Mouse (Mus musculus): ENCODE data around the gene Gm44511.
A peak's percentile ranks its signal among the peaks of the same experiment; 100 is the strongest.
"Not testable (repeated sequence)": the region's sequence is repeated elsewhere in the genome, so short reads cannot be mapped to it uniquely, and the experiment has no call there.

The Gm44511 gene

GRCm38 (mm10) chr6:128761144-128761540 lies 65.0 kb downstream of the Gm44511 start:
- DNase-seq (ENCODE audit: low spot score in 2 of 2): no peak

DNA sequence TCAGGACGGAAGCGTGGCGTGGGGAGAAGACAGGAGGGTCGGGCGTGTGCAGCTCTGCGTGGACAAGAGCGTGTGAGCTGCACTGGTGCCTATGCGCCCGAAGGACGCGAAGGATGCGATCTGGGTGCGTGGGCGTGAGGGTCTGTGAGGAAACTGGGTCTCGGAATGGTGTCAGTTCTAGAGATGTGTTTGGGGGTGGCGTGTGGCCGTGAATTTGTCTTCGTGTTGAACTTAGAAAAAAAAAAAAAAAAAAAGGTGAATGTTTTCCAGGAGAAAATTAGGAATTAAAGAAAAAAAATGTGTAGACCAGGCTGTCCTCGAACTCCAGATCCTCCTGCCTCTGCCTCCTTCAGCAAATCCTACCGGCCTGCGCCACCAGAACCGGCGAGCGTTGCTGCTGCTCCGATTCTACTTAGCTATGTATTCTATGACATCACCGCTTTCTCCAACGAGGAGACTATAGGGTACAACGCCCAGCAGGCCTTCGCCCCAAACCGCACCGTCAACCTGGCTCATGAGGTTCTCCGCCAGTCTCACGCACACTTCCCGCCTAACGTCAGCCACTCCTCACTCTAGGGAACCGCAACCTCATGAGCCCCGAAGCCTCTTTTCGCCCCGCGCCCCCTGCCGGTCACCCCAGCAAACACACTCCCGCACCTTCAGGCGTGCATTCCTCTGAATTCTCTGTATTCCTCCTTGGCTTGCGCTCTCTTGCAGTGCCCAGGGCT lies 65.5 kb downstream of the Gm44511 start:
- peak; percentile 83 to 90 for DNase-seq (ENCODE audit: low spot score in 2 of 2)

GRCm38 (mm10) chr6:128760016-128760415 lies 66.1 kb downstream of the Gm44511 start:
- peak; percentile 93 to 98 for DNase-seq (ENCODE audit: low spot score in 2 of 2)

- DNase-seq (ENCODE audit: low spot score in 2 of 2): no peak
These were observed 66.7 kb downstream of the Gm44511 start for GRCm38 (mm10) chr6:128759221-128759950.

- DNase-seq (ENCODE audit: low spot score in 2 of 2): not testable (repeated sequence)
These were observed 70.7 kb downstream of the Gm44511 start for GRCm38 (mm10) chr6:128755402-128755763.

GRCm38 (mm10) chr6:128754748-128755401 lies 71.2 kb downstream of the Gm44511 start:
- not testable (repeated sequence) for DNase-seq (ENCODE audit: low spot score in 2 of 2)

DNA sequence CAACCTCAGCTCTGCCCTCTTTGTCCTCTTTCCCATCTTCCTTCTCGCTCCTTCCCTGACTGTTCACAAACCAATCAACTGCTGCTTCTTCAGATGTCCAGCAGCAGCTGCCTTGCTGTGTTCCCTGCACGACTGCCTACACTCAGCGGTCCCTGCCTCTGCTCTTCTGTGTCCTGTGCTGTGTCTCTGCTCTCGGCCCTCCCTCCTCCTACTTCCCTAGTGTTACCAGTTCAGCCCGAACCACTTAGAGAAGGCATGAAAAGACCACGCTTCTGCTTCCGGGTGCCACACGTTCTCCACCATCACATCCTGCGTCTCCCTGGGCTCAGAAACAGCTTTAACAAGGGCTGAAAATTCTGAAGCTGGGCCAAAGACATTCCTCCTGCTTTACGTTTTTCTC lies 71.8 kb downstream of the Gm44511 start:
- not testable (repeated sequence) for DNase-seq (ENCODE audit: low spot score in 2 of 2)

- peak; percentile 67 to 85 for DNase-seq (ENCODE audit: low spot score in 2 of 2)
These were observed 72.4 kb downstream of the Gm44511 start for GRCm38 (mm10) chr6:128753610-128754224.

DNA sequence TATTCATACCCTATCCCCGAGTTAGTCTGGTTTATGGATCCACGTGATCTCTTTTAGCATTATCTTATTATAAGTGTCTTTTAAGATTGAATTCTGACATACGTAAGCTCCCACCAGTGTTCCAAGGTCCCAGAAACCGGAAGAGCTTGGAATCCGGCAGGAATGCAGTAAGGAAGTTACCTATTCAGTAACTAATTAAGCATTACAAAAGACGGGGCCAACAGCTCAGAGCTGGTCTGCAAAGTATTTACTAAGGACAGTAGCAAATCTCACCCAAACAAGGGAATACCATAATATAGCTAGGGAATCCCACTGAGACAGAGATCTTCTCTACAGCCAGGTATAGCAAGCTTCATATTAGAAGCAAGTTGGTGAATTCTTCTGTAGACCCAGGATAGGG lies 79.1 kb downstream of the Gm44511 start:
- not testable (repeated sequence) for DNase-seq (ENCODE audit: low spot score in 2 of 2)

DNA sequence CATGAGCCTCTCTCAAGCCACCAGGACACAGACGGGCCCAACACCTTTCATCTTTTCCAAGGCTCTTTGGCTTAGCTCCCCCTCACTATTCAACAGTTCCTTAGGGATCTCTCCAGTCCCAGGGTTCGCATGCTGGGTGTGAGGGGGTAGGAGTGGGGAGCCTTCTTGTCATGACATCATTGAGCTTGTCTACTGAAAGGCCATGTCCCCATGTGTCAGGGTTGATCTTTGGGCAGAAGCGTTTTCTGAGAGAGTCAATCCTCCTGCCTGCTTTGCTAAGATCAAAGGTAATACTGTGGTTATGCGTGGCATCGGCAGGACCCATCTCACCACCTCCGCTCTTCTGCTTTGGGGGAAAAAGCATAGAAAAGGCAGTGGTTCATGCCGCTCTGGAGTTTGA lies 88.7 kb downstream of the Gm44511 start:
- no peak for DNase-seq (ENCODE audit: low spot score in 2 of 2)

GRCm38 (mm10) chr6:128736100-128736499 lies 90.0 kb downstream of the Gm44511 start:
- DNase-seq (ENCODE audit: low spot score in 2 of 2): no peak

GRCm38 (mm10) chr6:128734896-128735295 lies 91.2 kb downstream of the Gm44511 start:
- no peak for DNase-seq (ENCODE audit: low spot score in 2 of 2)

- DNase-seq (ENCODE audit: low spot score in 2 of 2): no peak
These were observed 92.0 kb downstream of the Gm44511 start for GRCm38 (mm10) chr6:128733908-128734679.

GRCm38 (mm10) chr6:128732032-128732431 lies 94.1 kb downstream of the Gm44511 start:
- no peak for DNase-seq (ENCODE audit: low spot score in 2 of 2)

All from cerebellum, postnatal 4 days (tissue).